Mouse (Mus musculus) embryonic facial prominence, embryonic 14.5 days (tissue): ENCODE data around the gene Casp14. TPM values are rescaled to one million over a fixed set of nuclear protein-coding genes. Genes with fewer than 3 reads are reported as not detected.

ENCODE experiments used
- polyA plus RNA-seq: library from polyadenylated mRNA; unstranded; fragments of >200 nt; fragmentation: Nextera tagmentation; extraction: Ambion mirVana; gene quantifications from 2 replicates; pipeline ENCODE4 v1.2.1, GENCODE M21; 2014

Gene Casp14
- polyA plus RNA-seq, 1 experiment from 2014 or later: 4.7 TPM

Other genes with a start within 250 kb of the Casp14 start
- not detected in 2 replicates for gene Olfr1358, start 200.9 kb downstream of the Casp14 start, polyA plus RNA-seq
- gene Ilvbl, start 143.9 kb downstream of the Casp14 start, polyA plus RNA-seq: 42.7 and 42.8 TPM in 2 replicates
- gene Syde1, start 126.3 kb downstream of the Casp14 start, polyA plus RNA-seq: 19.6 and 20.6 TPM in 2 replicates
- 0.08 TPM in 1 of 2 replicates, not detected in the other for gene Olfr1357, start 100.2 kb downstream of the Casp14 start, polyA plus RNA-seq
- gene Ccdc105, start 34.8 kb upstream of the Casp14 start, polyA plus RNA-seq: 0.10 TPM in 1 of 2 replicates, not detected in the other
- gene Slc1a6, start 62.2 kb upstream of the Casp14 start, polyA plus RNA-seq: 0.68 and 0.70 TPM in 2 replicates
- gene Olfr1356, start 133.9 kb upstream of the Casp14 start, polyA plus RNA-seq: not detected in 2 replicates
- 0.14 TPM in 1 of 2 replicates, not detected in the other for gene Olfr1355, start 157.2 kb upstream of the Casp14 start, polyA plus RNA-seq
- gene Olfr1354, start 194.9 kb upstream of the Casp14 start, polyA plus RNA-seq: not detected in 2 replicates
- not detected in 2 replicates for gene Olfr8, start 232.3 kb upstream of the Casp14 start, polyA plus RNA-seq
- 0.20 TPM in 1 of 2 replicates, not detected in the other for gene Olfr1353, start 245.0 kb upstream of the Casp14 start, polyA plus RNA-seq